Mouse (Mus musculus): Measurements from ENCODE around the gene Cdkal1.

The Cdkal1 gene

GRCm38 (mm10) chr13:29429196-29429595 is 426.3 kb downstream of the Cdkal1 start:
- no peak for DNase-seq (ENCODE audit: low read depth in 1 of 2, low spot score in 2 of 2)

DNA sequence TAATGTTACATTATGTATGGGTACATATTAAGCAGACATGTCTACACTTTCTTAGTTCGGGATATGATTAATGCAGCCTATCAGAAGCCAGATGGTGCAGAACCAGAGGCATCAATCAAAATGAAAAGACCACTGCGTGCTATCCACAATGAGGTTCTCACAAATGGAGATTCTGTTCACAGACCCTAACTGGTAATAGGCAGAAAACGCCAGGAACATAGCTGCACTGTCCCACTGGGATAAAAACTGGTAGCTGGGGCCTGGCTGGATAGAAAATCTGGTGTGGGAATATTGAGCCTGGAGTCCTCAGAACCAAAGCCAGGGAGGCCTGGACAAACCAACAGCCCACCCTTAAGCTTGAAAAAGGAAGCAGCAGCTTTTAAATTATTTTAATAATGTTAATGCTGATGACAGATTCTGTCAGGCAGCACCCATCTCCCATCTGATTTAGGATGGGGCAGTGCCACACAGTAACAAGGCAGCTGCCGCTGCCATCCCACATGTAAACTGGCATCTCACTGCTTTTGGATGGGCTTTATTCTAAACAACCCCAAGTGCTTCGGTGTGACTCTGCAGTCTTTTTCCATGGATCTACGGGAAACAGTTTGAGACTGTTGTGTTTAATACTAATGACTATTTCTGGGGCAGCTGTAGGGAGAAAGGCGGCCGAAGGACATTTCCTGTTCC is 438.9 kb downstream of the Cdkal1 start:
- no peak for DNase-seq (ENCODE audit: low read depth in 1 of 2, low spot score in 2 of 2)

- no peak for DNase-seq (ENCODE audit: low read depth in 1 of 2, low spot score in 2 of 2)
Observed at GRCm38 (mm10) chr13:29415967-29416366, 439.5 kb downstream of the Cdkal1 start.

GRCm38 (mm10) chr13:29414878-29415277 is 440.6 kb downstream of the Cdkal1 start:
- DNase-seq (ENCODE audit: low read depth in 1 of 2, low spot score in 2 of 2) = no peak

- no peak for DNase-seq (ENCODE audit: low read depth in 1 of 2, low spot score in 2 of 2)
Observed at GRCm38 (mm10) chr13:29414470-29414869, 441.0 kb downstream of the Cdkal1 start.

- no peak for DNase-seq (ENCODE audit: low read depth in 1 of 2, low spot score in 2 of 2)
Observed at GRCm38 (mm10) chr13:29411176-29411575, 444.3 kb downstream of the Cdkal1 start.

GRCm38 (mm10) chr13:29407619-29408018 is 447.9 kb downstream of the Cdkal1 start:
- no peak for DNase-seq (ENCODE audit: low read depth in 1 of 2, low spot score in 2 of 2)

- DNase-seq (ENCODE audit: low read depth in 1 of 2, low spot score in 2 of 2) = no peak
Observed at GRCm38 (mm10) chr13:29405316-29405715, 450.2 kb downstream of the Cdkal1 start.

- no peak for DNase-seq (ENCODE audit: low read depth in 1 of 2, low spot score in 2 of 2)
Observed at GRCm38 (mm10) chr13:29403217-29403616, 452.3 kb downstream of the Cdkal1 start.

DNA sequence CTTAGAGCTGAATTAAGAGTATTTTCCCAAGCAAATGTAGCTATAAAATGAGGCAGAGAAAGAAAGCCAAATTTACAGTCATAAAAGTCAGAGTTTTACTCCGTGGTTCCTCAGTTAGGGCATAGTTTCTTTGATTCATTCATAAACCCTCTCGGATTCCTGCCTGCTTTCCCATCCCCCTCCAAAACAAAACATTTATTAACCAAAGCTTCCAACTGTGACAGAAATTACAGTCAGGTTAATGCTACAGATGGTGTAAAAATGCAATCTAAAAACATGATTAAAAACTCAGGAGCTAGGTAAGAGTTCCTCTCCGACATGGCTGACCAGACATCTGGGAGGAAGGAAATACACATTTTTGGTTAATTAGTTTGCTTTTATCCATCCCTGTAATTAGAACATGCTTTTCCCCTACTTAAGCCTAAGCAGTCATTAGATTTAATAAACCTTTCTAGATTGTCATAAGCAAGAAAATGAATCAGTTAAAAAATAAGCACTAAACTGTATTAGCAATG is 452.9 kb downstream of the Cdkal1 start:
- no peak for DNase-seq (ENCODE audit: low read depth in 1 of 2, low spot score in 2 of 2)

DNA sequence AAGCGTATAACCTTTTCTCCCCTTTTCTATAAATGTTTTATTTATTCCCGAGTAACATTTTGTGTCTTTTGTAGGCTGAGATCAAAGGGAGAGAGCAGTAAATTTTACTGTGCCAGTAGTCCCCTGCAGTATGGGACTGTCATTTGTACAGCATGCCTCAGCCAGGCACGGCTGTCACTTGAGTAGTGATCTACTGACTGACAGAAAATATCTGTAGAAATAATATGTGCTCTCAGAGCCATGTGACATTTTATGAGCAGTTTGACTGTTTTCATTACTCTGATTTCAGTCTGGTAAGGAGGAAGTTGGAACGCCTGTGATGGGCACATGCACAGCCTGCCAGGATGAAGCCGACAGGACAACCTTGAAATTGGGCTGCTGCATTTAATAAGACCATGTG is 455.6 kb downstream of the Cdkal1 start:
- DNase-seq (ENCODE audit: low read depth in 1 of 2, low spot score in 2 of 2) = no peak

DNA sequence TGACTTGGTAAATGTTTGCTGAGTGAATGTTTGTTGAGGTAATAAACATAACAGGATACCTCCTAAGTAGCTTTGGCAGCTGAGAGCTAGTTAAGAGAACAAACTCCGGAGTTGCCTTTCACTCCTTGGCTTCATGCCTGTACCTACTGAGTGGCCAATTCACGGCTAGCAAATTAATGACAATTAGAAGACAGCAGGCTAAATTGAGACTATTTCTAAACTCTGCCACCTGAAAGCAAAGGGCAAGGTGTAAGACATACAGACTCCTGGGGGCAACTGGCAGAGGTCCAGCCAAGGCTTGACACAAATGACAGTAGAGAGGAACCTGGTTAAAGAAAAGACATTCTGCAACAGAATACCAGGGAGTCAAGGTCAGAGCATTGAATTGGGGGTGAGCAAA is 457.0 kb downstream of the Cdkal1 start:
- no peak for DNase-seq (ENCODE audit: low read depth in 1 of 2, low spot score in 2 of 2)

DNA sequence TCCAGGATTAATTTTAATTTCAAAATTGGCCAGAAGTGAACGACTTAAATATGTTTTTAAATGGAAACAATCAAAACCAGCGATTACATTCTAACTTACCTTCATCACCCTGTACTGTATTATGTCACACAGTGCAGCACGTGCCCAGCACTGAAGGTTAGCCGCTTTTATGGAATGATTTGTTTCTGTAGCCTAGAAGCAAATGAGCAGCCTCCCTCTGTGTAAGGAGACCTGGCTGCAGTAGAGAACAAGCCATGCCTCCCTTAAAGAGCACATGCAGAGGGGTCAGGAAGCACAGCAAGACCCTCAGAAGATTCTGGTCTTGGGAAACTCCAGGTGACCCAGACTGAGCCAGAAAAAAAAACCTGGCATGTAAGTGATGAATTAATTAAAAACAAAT is 459.8 kb downstream of the Cdkal1 start:
- DNase-seq (ENCODE audit: low read depth in 1 of 2, low spot score in 2 of 2) = no peak

GRCm38 (mm10) chr13:29390025-29390424 is 465.4 kb downstream of the Cdkal1 start:
- DNase-seq (ENCODE audit: low read depth in 1 of 2, low spot score in 2 of 2) = no peak

- DNase-seq (ENCODE audit: low read depth in 1 of 2, low spot score in 2 of 2) = no peak
Observed at GRCm38 (mm10) chr13:29388918-29389317, 466.6 kb downstream of the Cdkal1 start.

DNA sequence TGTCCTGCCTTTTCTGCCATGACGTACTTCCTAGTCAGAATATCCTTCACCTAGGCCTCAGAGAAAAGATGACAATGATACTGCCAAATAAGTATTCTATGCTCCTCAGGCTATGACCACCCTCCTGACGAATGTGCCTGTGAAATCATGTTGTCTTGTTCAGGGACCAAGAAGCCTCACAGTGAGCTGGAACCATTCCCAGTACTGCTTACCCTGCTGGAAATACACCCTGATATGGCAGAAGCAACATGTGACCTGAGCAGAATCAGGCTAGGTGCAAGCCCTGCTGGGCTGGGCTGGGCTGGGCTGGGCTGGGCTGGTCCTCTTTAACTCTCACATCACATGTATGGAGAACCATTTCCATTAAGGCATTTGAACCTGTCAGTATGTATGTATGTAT is 477.9 kb downstream of the Cdkal1 start:
- no peak for DNase-seq (ENCODE audit: low read depth in 1 of 2, low spot score in 2 of 2)

- DNase-seq (ENCODE audit: low read depth in 1 of 2, low spot score in 2 of 2) = no peak
Observed at GRCm38 (mm10) chr13:29371916-29372315, 483.6 kb downstream of the Cdkal1 start.

DNA sequence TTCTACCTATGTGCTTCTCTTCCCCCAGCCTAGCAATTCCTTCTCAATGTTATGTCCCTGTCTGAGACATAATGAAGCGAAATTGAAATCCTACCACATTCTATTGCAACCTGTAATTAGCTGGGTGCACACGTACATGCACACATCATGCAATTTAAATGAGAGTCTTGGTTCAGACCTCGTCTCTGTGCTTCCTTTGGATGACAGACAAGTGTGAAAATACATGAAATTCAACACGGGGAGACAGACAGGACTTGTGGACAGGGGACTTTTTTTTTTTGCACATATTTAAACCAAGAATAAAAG is 484.1 kb downstream of the Cdkal1 start:
- no peak for DNase-seq (ENCODE audit: low read depth in 1 of 2, low spot score in 2 of 2)

- DNase-seq (ENCODE audit: low read depth in 1 of 2, low spot score in 2 of 2) = no peak
Observed at GRCm38 (mm10) chr13:29370731-29371465, 484.6 kb downstream of the Cdkal1 start.

GRCm38 (mm10) chr13:29368806-29369205 is 486.7 kb downstream of the Cdkal1 start:
- DNase-seq (ENCODE audit: low read depth in 1 of 2, low spot score in 2 of 2) = no peak

GRCm38 (mm10) chr13:29364901-29365625 is 490.4 kb downstream of the Cdkal1 start:
- DNase-seq (ENCODE audit: low read depth in 1 of 2, low spot score in 2 of 2) = no peak

GRCm38 (mm10) chr13:29364009-29364408 is 491.5 kb downstream of the Cdkal1 start:
- DNase-seq (ENCODE audit: low read depth in 1 of 2, low spot score in 2 of 2) = no peak
